Mouse (Mus musculus): ENCODE measurements around the gene Ppp1r9a. TPM values are rescaled to one million over a fixed set of nuclear protein-coding genes. Genes with fewer than 3 reads are reported as not detected.
A peak's percentile ranks its signal among the peaks of the same experiment; 100 is the strongest.

Ppp1r9a gene
- total and polyA plus RNA-seq, 2 experiments from 2014 or later = 39.1 to 85.5 TPM

- WGBS = 90% methylated on average over 4 of the region's 4 CpGs
- Histone ChIP-seq H3K9ac (no peak overlapping the region), H3K4me3 (ENCODE audit: low read depth, low read length) (no peak overlapping the region), H3K27me3 (ENCODE audit: insufficient read depth, low read length) (no peaks in the 10 kb centered on the region), H3K9me3 (ENCODE audit: low read length) (no peaks in the 10 kb centered on the region), H3K4me1 (ENCODE audit: insufficient read depth) (no peaks in the 10 kb centered on the region), H3K4me2 (ENCODE audit: low read depth) (no peak overlapping the region), H3K27ac (ENCODE audit: low read depth, low read length) (no peak overlapping the region), H3K36me3 (ENCODE audit: insufficient read depth) (no peaks in the 10 kb centered on the region)
- ATAC-seq = no peak
- TF ChIP-seq CTCF (IDR thresholded peaks at IDR 0.05; ENCODE audit: low read depth) = no peak
- DNase-seq = no peak
These were observed 268.7 kb downstream of the Ppp1r9a start for GRCm38 (mm10) chr6:5171418-5171817.

- no peaks in the 10 kb centered on the region for H3K4me1 ChIP-seq (ENCODE audit: insufficient read depth)
- WGBS = 82% methylated on average over 9 of the region's 9 CpGs
- H3K27me3 ChIP-seq (ENCODE audit: insufficient read depth, low read length) = no peaks in the 10 kb centered on the region
- no peak overlapping the region for H3K27ac ChIP-seq (ENCODE audit: low read depth, low read length)
- no peak for ATAC-seq
- no peak for TF ChIP-seq CTCF (IDR thresholded peaks at IDR 0.05; ENCODE audit: low read depth)
- H3K36me3 ChIP-seq (ENCODE audit: insufficient read depth) = no peaks in the 10 kb centered on the region
- no peak overlapping the region for H3K4me2 ChIP-seq (ENCODE audit: low read depth)
- DNase-seq = no peak
- no peak overlapping the region for H3K4me3 ChIP-seq (ENCODE audit: low read depth, low read length)
- no peaks in the 10 kb centered on the region for H3K9me3 ChIP-seq (ENCODE audit: low read length)
- no peak overlapping the region for H3K9ac ChIP-seq
These were observed 269.9 kb downstream of the Ppp1r9a start for GRCm38 (mm10) chr6:5172571-5172970.

DNA sequence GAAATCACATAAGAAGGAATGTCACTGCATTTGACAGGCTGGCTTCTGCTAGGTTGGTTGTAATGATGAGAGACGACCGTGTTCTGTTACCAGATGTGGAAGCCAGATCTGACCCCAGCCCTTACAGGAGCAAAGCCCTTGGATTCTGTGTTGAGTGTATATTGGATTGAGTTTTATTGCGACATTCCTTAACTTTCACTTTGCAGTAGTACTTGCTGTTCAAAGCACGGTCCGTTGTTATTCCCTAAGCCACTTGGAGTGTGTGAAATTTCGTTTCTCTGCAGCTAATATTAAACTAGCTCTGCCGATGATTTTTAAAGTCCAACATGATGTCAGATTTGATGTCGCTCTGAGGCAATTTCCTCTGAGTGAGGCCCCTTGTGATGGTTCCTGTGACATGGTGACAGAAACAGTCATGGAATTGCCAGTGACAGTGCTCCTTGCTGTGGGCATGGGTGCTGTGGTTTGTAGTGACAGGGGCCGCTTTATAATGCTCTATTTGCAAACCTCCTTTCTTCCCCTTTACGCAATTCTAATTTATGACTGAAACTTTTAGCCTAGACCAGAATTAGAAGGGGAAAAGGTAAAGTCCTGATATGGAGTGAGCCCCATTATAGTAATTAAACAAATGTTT is 271.6 kb downstream of the Ppp1r9a start:
- WGBS = 94% methylated on average over 10 of the region's 10 CpGs
- Histone ChIP-seq H3K27me3 (ENCODE audit: insufficient read depth, low read length) (no peaks in the 10 kb centered on the region), H3K4me1 (ENCODE audit: insufficient read depth) (0 out of 2 replicates have a peak, but pooled peaks cover 6% of the 10 kb centered on the region), H3K36me3 (ENCODE audit: insufficient read depth) (no peaks in the 10 kb centered on the region), H3K4me3 (ENCODE audit: low read depth, low read length) (no peak overlapping the region), H3K4me2 (ENCODE audit: low read depth) (no peak overlapping the region), H3K27ac (ENCODE audit: low read depth, low read length) (no peak overlapping the region), H3K9ac (no peak overlapping the region), H3K9me3 (ENCODE audit: low read length) (no peaks in the 10 kb centered on the region)
- no peak for DNase-seq
- TF ChIP-seq CTCF (IDR thresholded peaks at IDR 0.05; ENCODE audit: low read depth) = no peak
- no peak for ATAC-seq

- Histone ChIP-seq H3K36me3 (ENCODE audit: insufficient read depth) (no peaks in the 10 kb centered on the region), H3K27me3 (ENCODE audit: insufficient read depth, low read length) (no peaks in the 10 kb centered on the region), H3K9me3 (ENCODE audit: low read length) (no peaks in the 10 kb centered on the region), H3K9ac (peak overlapping the region; percentile 11), H3K4me2 (ENCODE audit: low read depth) (peak overlapping the region; percentile 52), H3K4me1 (ENCODE audit: insufficient read depth) (0 out of 2 replicates have a peak, but pooled peaks cover 6% of the 10 kb centered on the region), H3K27ac (ENCODE audit: low read depth, low read length) (0 out of 2 replicates have a peak overlapping the region, but pooled peaks have one; percentile 36), H3K4me3 (ENCODE audit: low read depth, low read length) (peak overlapping the region; percentile 29)
- WGBS = 27% methylated on average over 19 of the region's 19 CpGs
- peak; percentile 88 for ATAC-seq
- peak; percentile 61 for DNase-seq
- TF ChIP-seq CTCF (IDR thresholded peaks at IDR 0.05; ENCODE audit: low read depth) = peak; percentile 23; the same call in 1 of the 2 replicates
These were observed 275.5 kb downstream of the Ppp1r9a start for GRCm38 (mm10) chr6:5177967-5178891.

DNA sequence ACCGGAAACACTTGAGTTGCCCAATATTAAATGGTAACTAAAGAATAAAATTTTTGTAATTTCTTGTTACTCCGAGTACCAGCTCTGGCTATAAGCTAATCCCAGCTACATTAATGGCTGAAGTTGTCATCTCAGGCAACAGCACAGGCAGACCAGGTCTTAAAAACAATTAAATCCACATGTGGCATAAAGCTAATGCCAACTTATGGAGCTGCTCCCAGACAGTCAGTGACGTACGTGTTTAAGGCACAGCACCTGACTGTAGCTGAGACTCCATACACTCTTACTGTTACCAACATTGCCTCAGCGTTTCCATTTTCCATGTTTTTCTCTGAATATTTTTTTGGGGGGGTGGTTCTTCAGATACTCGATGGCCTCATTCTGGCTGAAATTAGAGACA is 276.5 kb downstream of the Ppp1r9a start:
- TF ChIP-seq CTCF (IDR thresholded peaks at IDR 0.05; ENCODE audit: low read depth) = no peak
- 86% methylated on average over 6 of the region's 6 CpGs for WGBS
- no peak overlapping the region for H3K27ac ChIP-seq (ENCODE audit: low read depth, low read length)
- ATAC-seq = no peak
- H3K9ac ChIP-seq = no peak overlapping the region
- no peak overlapping the region for H3K4me3 ChIP-seq (ENCODE audit: low read depth, low read length)
- no peaks in the 10 kb centered on the region for H3K27me3 ChIP-seq (ENCODE audit: insufficient read depth, low read length)
- H3K4me2 ChIP-seq (ENCODE audit: low read depth) = no peak overlapping the region
- no peaks in the 10 kb centered on the region for H3K9me3 ChIP-seq (ENCODE audit: low read length)
- H3K36me3 ChIP-seq (ENCODE audit: insufficient read depth) = no peaks in the 10 kb centered on the region
- DNase-seq = no peak
- 0 out of 2 replicates have a peak, but pooled peaks cover 6% of the 10 kb centered on the region for H3K4me1 ChIP-seq (ENCODE audit: insufficient read depth)

DNA sequence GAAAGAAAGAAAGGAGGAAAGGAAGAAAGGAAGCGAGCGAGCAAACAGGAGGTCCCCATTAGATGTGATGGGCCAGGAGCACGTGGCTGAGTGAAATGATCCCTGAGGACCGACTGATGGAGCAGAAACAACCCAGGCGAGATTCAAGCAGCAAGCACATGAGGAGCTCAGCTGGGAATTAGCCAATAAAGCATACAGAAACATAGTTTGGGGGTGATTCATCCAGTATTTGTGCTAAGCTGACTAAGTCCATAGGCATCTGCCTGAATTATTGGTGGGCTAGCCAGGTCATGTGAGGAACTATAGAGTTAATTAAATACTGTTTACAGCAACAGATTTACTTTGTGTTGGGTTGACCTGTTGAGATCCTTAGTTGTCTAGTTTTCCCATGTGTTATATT is 277.9 kb downstream of the Ppp1r9a start:
- 88% methylated on average over 5 of the region's 5 CpGs for WGBS
- ATAC-seq (no peak), DNase-seq (no peak)
- Histone ChIP-seq H3K36me3 (ENCODE audit: insufficient read depth) (no peaks in the 10 kb centered on the region), H3K9me3 (ENCODE audit: low read length) (no peaks in the 10 kb centered on the region), H3K4me2 (ENCODE audit: low read depth) (no peak overlapping the region), H3K27me3 (ENCODE audit: insufficient read depth, low read length) (no peaks in the 10 kb centered on the region), H3K4me1 (ENCODE audit: insufficient read depth) (0 out of 2 replicates have a peak, but pooled peaks cover 6% of the 10 kb centered on the region), H3K27ac (ENCODE audit: low read depth, low read length) (no peak overlapping the region), H3K4me3 (ENCODE audit: low read depth, low read length) (no peak overlapping the region), H3K9ac (no peak overlapping the region)
- no peak for TF ChIP-seq CTCF (IDR thresholded peaks at IDR 0.05; ENCODE audit: low read depth)

Data from forebrain, postnatal 0 days (tissue).